Mouse (Mus musculus) hindbrain, embryonic 13.5 days (tissue): ENCODE results near the gene Hist1h2bk. TPM values are rescaled to one million over a fixed set of nuclear protein-coding genes. Genes with fewer than 3 reads are reported as not detected.

Experiments used
- ATAC-seq: fragments of 200-750 bp; cut with Nextera tagmentation; 2 replicates; pipeline ENCODE4 v1.8.0; 2017; ENCODE audit warnings: moderate TSS enrichment; ENCODE audit not compliant: low FRiP score
- H3K27ac ChIP-seq: fragments of 300-500 bp; sonication (generic); 2 replicates; pipeline ENCODE4 v1.5.1; 2015; ENCODE audit warnings: inconsistent platforms, mild to moderate bottlenecking, moderate library complexity
- H3K27me3 ChIP-seq: fragments of 300-500 bp; sonication (generic); 2 replicates; pipeline ENCODE4 v1.6.1; 2015; ENCODE audit warnings: mild to moderate bottlenecking, inconsistent platforms
- H3K36me3 ChIP-seq: fragments of 300-500 bp; sonication (generic); 2 replicates; pipeline ENCODE4 v1.6.1; 2015; ENCODE audit warnings: mild to moderate bottlenecking, inconsistent platforms
- H3K4me1 ChIP-seq: fragments of 300-500 bp; sonication (generic); replicated peaks from 2 replicates; pipeline ENCODE4 v1.6.1; 2015; ENCODE audit warnings: inconsistent platforms
- H3K4me2 ChIP-seq: fragments of 300-500 bp; sonication (generic); 2 replicates; pipeline ENCODE4 v1.6.1; 2015; ENCODE audit warnings: inconsistent platforms, mild to moderate bottlenecking, moderate library complexity
- H3K4me3 ChIP-seq: fragments of 300-500 bp; sonication (generic); 2 replicates; pipeline ENCODE4 v1.5.1; 2015; ENCODE audit warnings: mild to moderate bottlenecking, inconsistent platforms
- H3K9ac ChIP-seq: fragments of 300-500 bp; sonication (generic); 2 replicates; pipeline ENCODE4 v1.6.1; 2015; ENCODE audit warnings: mild to moderate bottlenecking, inconsistent platforms
- H3K9me3 ChIP-seq: fragments of 300-500 bp; sonication (generic); 2 replicates; pipeline ENCODE4 v1.6.1; 2016; ENCODE audit warnings: inconsistent platforms
- WGBS: fragments of 180-500 bp; shearing (Covaris S2); methylation state at CpG from one replicate; pipeline ENCODE4 v1.1.7; 2015; 5-methylcytosine and 5-hydroxymethylcytosine counted together
- polyA plus RNA-seq: library from polyadenylated mRNA; unstranded; fragments of >200 nt; fragmentation: Nextera tagmentation; extraction: Ambion mirVana; gene quantifications from 2 replicates; pipeline ENCODE4 v1.2.1, GENCODE M21; 2015

Hist1h2bk gene
- polyA plus RNA-seq, 1 experiment from 2014 or later: 3.1 TPM

DNA sequence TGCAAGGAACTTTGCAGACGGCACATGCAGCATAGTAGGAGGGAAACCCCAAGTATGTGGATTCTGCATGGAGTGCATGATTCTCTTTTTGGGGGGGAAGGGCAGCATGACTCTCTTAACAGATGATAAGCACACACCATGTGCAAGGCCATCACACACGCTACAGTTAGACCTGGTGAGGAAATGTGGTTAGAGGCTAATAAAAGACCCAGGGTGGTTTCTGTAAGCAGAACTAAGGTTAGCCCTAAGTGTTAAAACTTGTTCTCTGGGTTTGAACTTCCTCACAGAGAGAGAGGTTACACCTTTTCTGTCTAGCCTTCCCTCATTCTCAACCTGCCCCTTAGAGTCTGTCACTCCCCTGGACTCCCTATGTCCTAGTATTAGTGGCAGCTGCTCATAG, 34.3 kb upstream of the Hist1h2bk start:
- H3K4me3 ChIP-seq: no peak overlapping the region
- H3K4me2 ChIP-seq: no peak overlapping the region
- H3K9me3 ChIP-seq: no peaks in the 10 kb centered on the region
- WGBS: 51% methylated on average over 2 of the region's 2 CpGs
- H3K36me3 ChIP-seq: no peaks in the 10 kb centered on the region
- no peak overlapping the region for H3K9ac ChIP-seq
- H3K27me3 ChIP-seq: peaks cover 100% of the 10 kb centered on the region
- no peak for ATAC-seq
- H3K4me1 ChIP-seq: peaks cover 11% of the 10 kb centered on the region
- H3K27ac ChIP-seq: no peak overlapping the region

DNA sequence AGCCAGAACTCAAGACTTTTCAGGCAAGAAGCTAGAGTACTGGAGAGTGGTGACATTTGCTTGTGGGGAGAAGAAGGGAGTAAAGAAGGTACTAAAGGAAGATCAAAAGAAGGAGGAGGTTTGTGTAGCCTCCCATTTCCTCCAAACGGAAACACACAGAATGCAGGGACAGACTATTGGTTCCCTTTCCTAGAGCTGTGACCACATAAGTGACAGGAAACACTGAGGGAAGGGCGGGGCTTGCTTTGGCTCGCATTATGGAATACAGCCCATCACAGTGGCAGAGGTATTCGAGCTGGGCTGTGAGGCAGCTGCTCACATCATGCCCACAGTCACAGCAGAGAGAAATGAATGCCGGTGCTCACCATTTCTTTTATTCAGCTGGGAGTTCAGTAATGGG, 33.8 kb upstream of the Hist1h2bk start:
- H3K27ac ChIP-seq: no peak overlapping the region
- H3K27me3 ChIP-seq: peaks cover 100% of the 10 kb centered on the region
- H3K9ac ChIP-seq: no peak overlapping the region
- peaks cover 16% of the 10 kb centered on the region for H3K4me1 ChIP-seq
- H3K4me2 ChIP-seq: no peak overlapping the region
- WGBS: 25% methylated on average over 5 of the region's 5 CpGs
- no peaks in the 10 kb centered on the region for H3K36me3 ChIP-seq
- no peaks in the 10 kb centered on the region for H3K9me3 ChIP-seq
- ATAC-seq: no peak
- H3K4me3 ChIP-seq: no peak overlapping the region

DNA sequence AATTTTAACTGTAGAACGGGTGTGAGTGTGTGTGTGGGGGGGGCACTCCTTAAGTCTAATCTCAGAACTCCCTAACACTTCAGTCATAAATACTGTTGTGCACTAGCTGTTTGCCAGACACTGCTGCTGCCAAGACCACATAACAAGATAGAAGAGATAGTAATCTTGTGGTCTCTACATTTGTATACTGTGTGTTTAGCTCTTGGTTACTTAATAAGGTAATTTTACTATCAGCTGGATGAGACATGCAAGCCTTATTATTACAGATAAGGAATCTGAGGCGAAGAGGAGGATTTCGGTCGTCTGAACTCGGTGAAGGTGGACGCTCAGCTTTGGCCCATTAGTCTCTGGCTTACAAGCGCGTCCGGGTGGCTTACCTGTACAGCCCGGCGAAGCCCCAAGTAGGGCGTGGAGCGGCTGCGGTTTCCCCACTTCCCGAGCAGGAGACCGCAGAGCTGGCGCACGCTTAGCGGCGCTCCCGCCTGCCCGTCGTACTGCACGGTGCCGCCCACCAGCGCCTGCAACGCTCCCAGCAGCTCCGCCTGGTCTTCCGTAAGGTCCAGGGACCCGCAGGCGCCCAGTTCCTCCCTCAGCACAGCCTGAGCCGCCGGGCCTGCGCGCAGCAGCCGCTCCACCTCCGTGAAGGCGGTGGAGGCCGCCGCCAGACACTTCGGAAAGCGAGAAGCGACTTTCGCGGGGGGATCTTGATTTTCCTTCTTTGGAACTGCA, 29.9 kb upstream of the Hist1h2bk start:
- H3K4me2 ChIP-seq: peak overlapping the region; percentile 71
- peaks cover 18% of the 10 kb centered on the region for H3K4me1 ChIP-seq
- 1% methylated on average over 37 of the region's 45 CpGs for WGBS
- peak overlapping the region; percentile 43 for H3K4me3 ChIP-seq
- no peaks in the 10 kb centered on the region for H3K36me3 ChIP-seq
- peak overlapping the region; percentile 49 for H3K9ac ChIP-seq
- ATAC-seq: peak; percentile 75
- H3K27me3 ChIP-seq: peaks cover 100% of the 10 kb centered on the region
- H3K27ac ChIP-seq: no peak overlapping the region
- no peaks in the 10 kb centered on the region for H3K9me3 ChIP-seq

DNA sequence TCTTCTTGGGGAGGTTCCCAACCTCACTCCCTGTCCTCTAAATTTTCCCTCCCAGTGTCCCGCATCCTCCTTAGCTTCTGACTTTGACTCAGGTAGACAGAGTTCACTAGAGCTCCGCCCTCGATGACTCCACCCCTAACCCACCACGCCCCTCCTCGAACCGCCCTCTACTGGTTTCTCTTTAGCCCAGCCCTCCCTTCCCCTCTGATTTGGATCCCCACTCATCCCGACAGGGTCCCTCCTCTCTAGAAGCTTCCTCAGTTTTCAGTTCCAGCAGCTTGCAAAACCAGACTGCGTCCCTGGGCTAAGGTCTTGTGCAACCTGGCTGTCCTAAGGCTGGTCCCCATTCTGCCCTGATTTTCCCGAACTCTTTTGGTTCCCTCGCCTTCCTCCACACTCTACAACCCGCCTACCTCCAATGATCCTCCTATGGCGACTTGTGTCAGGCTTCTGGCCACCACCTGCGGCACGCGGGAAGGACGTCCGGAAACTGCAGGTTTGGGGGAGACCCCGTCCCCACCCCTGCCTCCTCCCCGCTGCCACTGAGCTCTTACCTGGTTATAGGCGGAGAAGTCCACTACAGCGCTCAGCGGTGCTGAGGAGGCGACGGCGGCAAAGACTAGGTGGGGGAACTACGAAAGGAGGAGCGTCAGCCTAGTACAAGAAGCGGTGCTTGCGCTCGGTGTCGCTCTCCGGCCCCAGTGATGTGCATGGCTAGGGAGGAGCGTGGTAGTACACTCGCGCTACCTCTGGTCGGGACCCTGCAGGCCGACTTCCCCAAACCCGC, 29.1 kb upstream of the Hist1h2bk start:
- peak; percentile 78 for ATAC-seq
- under 1% methylated on average over 38 of the region's 38 CpGs for WGBS

DNA sequence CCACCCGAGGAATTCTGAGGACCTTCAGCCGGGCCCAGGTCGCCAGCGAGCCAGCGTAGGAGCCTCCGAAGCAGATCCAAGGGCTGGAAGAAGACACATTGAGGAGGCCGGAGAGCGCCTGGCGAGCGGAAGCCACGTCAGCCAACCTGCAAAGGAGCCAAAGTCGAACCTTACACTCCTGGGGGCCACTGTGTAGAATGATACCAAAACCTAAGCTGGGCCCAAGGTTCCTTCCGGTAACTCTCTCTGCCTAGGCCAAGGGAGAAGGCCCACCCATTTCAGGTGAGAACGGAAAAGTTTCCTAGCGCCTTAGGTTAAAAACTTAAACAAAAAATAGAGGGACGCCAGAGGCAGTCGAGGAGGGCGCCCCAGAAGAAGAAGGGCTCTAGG, 28.6 kb upstream of the Hist1h2bk start:
- 1% methylated on average over 18 of the region's 18 CpGs for whole genome bisulfite sequencing
- H3K27ac ChIP-seq: no peak overlapping the region
- H3K4me3 ChIP-seq: peak overlapping the region; percentile 43
- no peaks in the 10 kb centered on the region for H3K36me3 ChIP-seq
- no peaks in the 10 kb centered on the region for H3K9me3 ChIP-seq
- peaks cover 18% of the 10 kb centered on the region for H3K4me1 ChIP-seq
- peak overlapping the region; percentile 71 for H3K4me2 ChIP-seq
- H3K27me3 ChIP-seq: peaks cover 97% of the 10 kb centered on the region
- no peak for ATAC-seq
- peak overlapping the region; percentile 36; the same call in 1 of the 2 replicates for H3K9ac ChIP-seq

More for the DNA sequence above, 29.1 kb upstream of the Hist1h2bk start:
- Histone ChIP-seq H3K27ac (no peak overlapping the region), H3K9ac (peak overlapping the region; percentile 49), H3K4me1 (peaks cover 18% of the 10 kb centered on the region), H3K4me3 (peak overlapping the region; percentile 43), H3K36me3 (no peaks in the 10 kb centered on the region), H3K9me3 (no peaks in the 10 kb centered on the region), H3K4me2 (peak overlapping the region; percentile 71), H3K27me3 (peaks cover 99% of the 10 kb centered on the region)

- 52% methylated on average over 7 of the region's 7 CpGs for WGBS
- no peak for ATAC-seq
- Histone ChIP-seq H3K9me3 (no peaks in the 10 kb centered on the region), H3K9ac (no peak overlapping the region), H3K27ac (no peak overlapping the region), H3K4me1 (peaks cover 18% of the 10 kb centered on the region), H3K4me3 (no peak overlapping the region), H3K4me2 (no peak overlapping the region), H3K36me3 (no peaks in the 10 kb centered on the region), H3K27me3 (peaks cover 97% of the 10 kb centered on the region)
These were observed 27.8 kb upstream of the Hist1h2bk start for GRCm38 (mm10) chr13:22007872-22008271.

- Histone ChIP-seq H3K36me3 (no peaks in the 10 kb centered on the region), H3K4me3 (no peak overlapping the region), H3K4me2 (no peak overlapping the region), H3K4me1 (peaks cover 18% of the 10 kb centered on the region), H3K27me3 (peaks cover 96% of the 10 kb centered on the region), H3K9ac (no peak overlapping the region), H3K9me3 (no peaks in the 10 kb centered on the region), H3K27ac (no peak overlapping the region)
- no peak for ATAC-seq
- 72% methylated on average over 3 of the region's 3 CpGs for WGBS
These were observed 27.0 kb upstream of the Hist1h2bk start for GRCm38 (mm10) chr13:22008707-22009106.

DNA sequence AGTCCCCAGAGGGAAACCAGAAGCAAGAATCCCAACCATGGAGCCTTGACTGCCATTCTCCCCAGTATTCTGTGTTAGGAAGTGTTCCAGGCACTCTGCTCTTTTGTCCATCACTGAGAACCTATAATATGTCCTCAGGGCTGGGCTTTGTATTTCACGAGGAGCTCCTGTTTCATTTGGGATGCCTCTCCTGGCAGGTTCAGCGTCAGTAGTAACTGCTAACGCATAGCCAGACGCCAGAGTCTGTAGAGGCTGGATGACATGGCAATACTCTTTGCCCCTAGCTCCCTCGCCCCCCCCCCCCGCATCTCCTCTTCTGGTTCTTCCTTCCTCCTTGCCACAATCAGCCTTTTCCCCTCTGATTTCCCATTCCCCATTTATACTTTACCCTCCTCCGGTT, 26.0 kb upstream of the Hist1h2bk start, which contains the start of gene Prss16:
Gene Prss16, minus strand, starts transcription at position 101 of the 400 bp plus-strand sequence.
- Histone ChIP-seq H3K9ac (no peak within 1 kb of the TSS), H3K27me3 (peaks cover 96% of the 10 kb centered on the region), H3K9me3 (no peaks in the 10 kb centered on the region), H3K4me1 (peaks cover 18% of the 10 kb centered on the region), H3K4me3 (no peak within 1 kb of the TSS), H3K36me3 (no peaks in the 10 kb centered on the region), H3K4me2 (no peak within 1 kb of the TSS), H3K27ac (no peak within 1 kb of the TSS)
- WGBS: 41% methylated on average over 6 of the region's 7 CpGs
- ATAC-seq: no peak

GRCm38 (mm10) chr13:22013716-22014115, 22.0 kb upstream of the Hist1h2bk start:
- Histone ChIP-seq H3K9ac (no peak overlapping the region), H3K36me3 (no peaks in the 10 kb centered on the region), H3K27ac (no peak overlapping the region), H3K27me3 (peaks cover 94% of the 10 kb centered on the region), H3K4me1 (no peaks in the 10 kb centered on the region), H3K4me2 (no peak overlapping the region), H3K4me3 (no peak overlapping the region), H3K9me3 (0 out of 2 replicates have a peak, but pooled peaks cover 6% of the 10 kb centered on the region)
- 22% methylated on average over 13 of the region's 13 CpGs for WGBS
- ATAC-seq: no peak

DNA sequence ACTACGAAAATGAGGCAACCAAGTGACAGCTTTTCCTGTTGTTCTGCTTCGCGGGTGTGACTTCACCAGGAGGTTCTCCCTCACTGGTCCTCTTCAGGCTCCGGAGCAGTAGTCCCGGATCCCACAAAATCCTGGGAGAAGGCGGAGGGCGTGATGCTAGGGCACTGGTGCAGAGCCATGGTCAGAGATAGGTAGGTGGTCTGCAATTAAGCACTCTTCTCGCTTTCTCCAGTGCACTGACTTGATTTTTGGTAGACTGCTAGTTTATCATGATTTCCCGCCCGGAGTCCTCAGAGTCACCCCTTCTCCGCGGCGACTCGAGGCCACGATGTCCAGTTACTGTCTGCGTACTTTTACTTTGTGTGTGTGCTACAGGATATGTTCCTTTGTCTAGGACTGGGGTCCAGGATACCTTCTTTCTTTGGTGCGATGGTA, 21.2 kb upstream of the Hist1h2bk start:
- Histone ChIP-seq H3K9me3 (0 out of 2 replicates have a peak, but pooled peaks cover 6% of the 10 kb centered on the region), H3K4me2 (peak overlapping the region; percentile 15), H3K27me3 (peaks cover 94% of the 10 kb centered on the region), H3K4me1 (no peaks in the 10 kb centered on the region), H3K36me3 (no peaks in the 10 kb centered on the region), H3K9ac (no peak overlapping the region), H3K27ac (no peak overlapping the region), H3K4me3 (peak overlapping the region; percentile 2; the same call in 1 of the 2 replicates)
- whole genome bisulfite sequencing: 14% methylated on average over 17 of the region's 17 CpGs
- ATAC-seq: no peak

DNA sequence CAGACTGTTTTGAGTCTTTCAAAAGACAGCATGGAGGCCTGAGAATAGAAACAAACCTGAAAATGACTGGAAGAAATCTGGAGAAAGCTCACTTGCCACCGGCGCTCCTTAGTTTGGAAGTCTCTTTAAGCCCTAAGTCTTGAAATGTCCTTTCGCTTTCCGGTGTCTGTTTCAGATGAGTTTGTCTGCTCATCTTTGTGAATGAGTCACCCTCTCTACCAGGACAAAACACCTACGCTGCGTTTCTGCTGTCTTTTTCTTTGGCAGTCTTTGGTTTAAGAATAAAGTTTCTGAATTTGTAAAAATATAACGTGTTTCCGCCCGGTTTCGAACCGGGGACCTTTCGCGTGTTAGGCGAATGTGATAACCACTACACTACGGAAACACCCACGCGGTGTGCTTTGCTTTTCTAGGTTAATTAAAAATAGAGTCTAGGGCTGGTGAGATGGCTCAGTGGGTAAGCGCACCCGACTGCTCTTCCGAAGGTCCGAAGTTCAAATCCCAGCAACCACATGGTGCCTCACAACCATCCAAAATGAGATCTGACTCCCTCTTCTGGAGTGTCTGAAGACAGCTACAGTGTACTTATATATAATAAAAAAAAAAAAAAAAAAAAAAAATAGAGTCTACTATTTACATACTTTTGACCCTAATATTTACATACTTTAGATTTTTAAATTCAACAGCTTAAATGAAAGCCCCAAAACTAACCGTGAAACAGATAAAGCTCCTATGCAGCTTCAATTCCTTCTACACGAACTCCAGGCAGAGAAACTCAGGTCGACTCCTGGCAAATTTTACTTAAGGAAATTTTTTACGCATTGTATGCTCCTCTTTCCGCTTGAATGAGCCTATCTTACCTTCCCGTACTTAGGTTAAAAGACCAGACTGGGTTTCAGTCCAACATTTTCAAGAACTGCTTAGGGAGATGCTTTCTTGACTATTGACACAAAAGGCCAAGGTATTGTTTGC, 19.9 kb upstream of the Hist1h2bk start:
- Histone ChIP-seq H3K9ac (no peak overlapping the region), H3K9me3 (0 out of 2 replicates have a peak, but pooled peaks cover 6% of the 10 kb centered on the region), H3K27me3 (peaks cover 94% of the 10 kb centered on the region), H3K36me3 (no peaks in the 10 kb centered on the region), H3K4me1 (peaks cover 7% of the 10 kb centered on the region), H3K4me3 (no peak overlapping the region), H3K4me2 (no peak overlapping the region), H3K27ac (no peak overlapping the region)
- ATAC-seq: no peak
- 15% methylated on average over 27 of the region's 27 CpGs for WGBS
